Mouse (Mus musculus): ENCODE data around the gene Ccdc183. TPM values are rescaled to one million over a fixed set of nuclear protein-coding genes. Genes with fewer than 3 reads are reported as not detected.

The Ccdc183 gene
- polyA plus RNA-seq, 1 experiment, result not detected

DNA sequence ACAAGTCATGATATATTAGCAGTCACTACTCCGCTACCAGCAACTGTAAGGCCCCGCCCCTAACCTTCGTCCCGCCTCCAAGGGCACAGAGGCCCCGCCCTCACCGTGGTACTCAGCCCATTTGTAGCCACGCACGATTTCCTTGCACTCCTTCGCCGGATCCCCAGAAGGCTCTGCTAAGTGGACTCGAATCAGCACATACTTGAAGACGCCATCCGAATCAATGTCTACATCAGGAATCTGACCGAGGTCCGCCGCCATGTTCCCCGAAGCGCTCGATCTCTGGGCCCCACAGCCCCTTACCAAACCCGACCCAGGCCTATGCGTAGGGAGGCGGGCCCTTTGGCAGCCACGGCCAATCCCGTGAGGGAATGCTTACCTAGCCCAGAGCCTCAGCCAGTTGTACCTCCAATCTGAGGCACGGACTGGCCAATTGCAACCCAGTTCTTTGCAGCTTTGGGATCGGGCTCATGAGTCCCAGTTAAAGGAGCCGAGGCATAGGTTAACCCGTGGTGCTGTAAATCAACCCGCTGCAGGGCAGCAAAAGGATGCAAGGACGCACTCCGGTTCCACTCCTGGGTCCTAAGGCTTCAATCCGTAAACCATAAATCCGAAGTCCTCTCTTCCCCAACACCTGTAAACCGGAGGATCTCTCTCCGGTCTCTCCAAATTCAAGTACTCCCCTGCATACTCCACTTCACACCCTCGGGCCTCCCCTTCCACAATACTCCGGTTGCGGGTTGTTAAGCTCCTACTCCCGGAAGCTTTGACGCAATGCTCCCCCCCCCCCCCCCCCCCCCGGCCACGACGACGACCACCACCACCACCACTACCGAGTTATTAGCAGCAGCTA is 42.7 kb downstream of the Ccdc183 start, which contains the start of the genes Mamdc4 and Phpt1:
Gene Mamdc4, minus strand, starts transcription at position 267 of the 853 bp plus-strand sequence.
Gene Phpt1, minus strand, starts transcription at position 646 of the 853 bp plus-strand sequence.
- no peaks in the 10 kb centered on the region for H3K36me3 ChIP-seq (ENCODE audit: control insufficient read depth, insufficient read depth, low read length, poor library complexity, severe bottlenecking)
- H3K9me3 ChIP-seq (replicated peaks; ENCODE audit: control insufficient read depth, insufficient read depth, low read length, poor library complexity, severe bottlenecking), result no peaks in the 10 kb centered on the region
- peak within 1 kb of the TSS; percentile 64 for H3K9ac ChIP-seq (ENCODE audit: low read depth, poor library complexity, severe bottlenecking)
- TF ChIP-seq POLR2A (IDR thresholded peaks at IDR 0.05; ENCODE audit: insufficient read depth, low read length) (peak; percentile 16), CTCF (IDR thresholded peaks at IDR 0.05; ENCODE audit: low read depth, low read length) (no peak)
- peak within 1 kb of the TSS; percentile 45 for H3K27ac ChIP-seq (ENCODE audit: insufficient read depth, low read length)
- peaks cover 5% of the 10 kb centered on the region; the same call in 1 of the 2 replicates for H3K27me3 ChIP-seq (ENCODE audit: control insufficient read depth, insufficient read depth, low read length, poor library complexity, severe bottlenecking)
- peaks cover 2% of the 10 kb centered on the region for H3K4me1 ChIP-seq (ENCODE audit: control insufficient read depth, insufficient read depth, low read length)
- H3K4me3 ChIP-seq (ENCODE audit: low read depth, low read length), result peak within 1 kb of the TSS; percentile 85

DNA sequence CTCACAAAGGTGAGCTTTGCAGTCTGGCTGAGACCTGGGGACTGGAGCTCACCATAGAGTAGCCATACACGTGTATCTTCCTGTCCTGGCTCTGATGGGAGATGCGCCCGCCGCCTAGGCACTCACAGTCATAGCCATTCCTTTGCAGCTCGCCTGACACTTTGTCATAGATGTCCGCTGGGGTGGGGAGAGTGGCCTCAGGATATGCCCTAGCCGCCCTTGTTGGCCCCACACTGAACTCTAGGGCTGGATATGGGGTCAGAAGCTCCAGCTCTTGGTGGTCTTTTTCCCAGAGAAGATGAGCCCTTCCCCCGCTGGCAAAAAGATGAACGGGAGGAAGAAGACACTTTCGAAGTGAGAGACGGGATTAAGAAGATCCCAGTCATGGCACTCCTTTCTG is 43.3 kb downstream of the Ccdc183 start:
- Histone ChIP-seq H3K4me3 (ENCODE audit: low read depth, low read length) (peak overlapping the region; percentile 85), H3K9me3 (replicated peaks; ENCODE audit: control insufficient read depth, insufficient read depth, low read length, poor library complexity, severe bottlenecking) (no peaks in the 10 kb centered on the region), H3K27me3 (ENCODE audit: control insufficient read depth, insufficient read depth, low read length, poor library complexity, severe bottlenecking) (peaks cover 5% of the 10 kb centered on the region; the same call in 1 of the 2 replicates), H3K4me1 (ENCODE audit: control insufficient read depth, insufficient read depth, low read length) (peaks cover 2% of the 10 kb centered on the region), H3K27ac (ENCODE audit: insufficient read depth, low read length) (no peak overlapping the region), H3K9ac (ENCODE audit: low read depth, poor library complexity, severe bottlenecking) (peak overlapping the region; percentile 64), H3K36me3 (ENCODE audit: control insufficient read depth, insufficient read depth, low read length, poor library complexity, severe bottlenecking) (no peaks in the 10 kb centered on the region)
- TF ChIP-seq POLR2A (IDR thresholded peaks at IDR 0.05; ENCODE audit: insufficient read depth, low read length) (no peak), EP300 (IDR thresholded peaks at IDR 0.05; ENCODE audit: insufficient read depth, low read depth, low read length) (no peak), CTCF (IDR thresholded peaks at IDR 0.05; ENCODE audit: low read depth, low read length) (no peak)

- H3K4me3 ChIP-seq (ENCODE audit: low read depth, low read length), result no peak overlapping the region
- H3K9me3 ChIP-seq (replicated peaks; ENCODE audit: control insufficient read depth, insufficient read depth, low read length, poor library complexity, severe bottlenecking), result no peaks in the 10 kb centered on the region
- peaks cover 4% of the 10 kb centered on the region for H3K4me1 ChIP-seq (ENCODE audit: control insufficient read depth, insufficient read depth, low read length)
- TF ChIP-seq EP300 (IDR thresholded peaks at IDR 0.05; ENCODE audit: insufficient read depth, low read depth, low read length) (no peak), POLR2A (IDR thresholded peaks at IDR 0.05; ENCODE audit: insufficient read depth, low read length) (no peak), CTCF (IDR thresholded peaks at IDR 0.05; ENCODE audit: low read depth, low read length) (no peak)
- H3K27me3 ChIP-seq (ENCODE audit: control insufficient read depth, insufficient read depth, low read length, poor library complexity, severe bottlenecking), result no peaks in the 10 kb centered on the region
- no peak overlapping the region for H3K27ac ChIP-seq (ENCODE audit: insufficient read depth, low read length)
- H3K36me3 ChIP-seq (ENCODE audit: control insufficient read depth, insufficient read depth, low read length, poor library complexity, severe bottlenecking), result no peaks in the 10 kb centered on the region
- H3K9ac ChIP-seq (ENCODE audit: low read depth, poor library complexity, severe bottlenecking), result no peak overlapping the region
These were observed 44.4 kb downstream of the Ccdc183 start for GRCm38 (mm10) chr2:25573068-25573467.

- no peak overlapping the region for H3K27ac ChIP-seq (ENCODE audit: insufficient read depth, low read length)
- H3K27me3 ChIP-seq (ENCODE audit: control insufficient read depth, insufficient read depth, low read length, poor library complexity, severe bottlenecking), result no peaks in the 10 kb centered on the region
- H3K4me1 ChIP-seq (ENCODE audit: control insufficient read depth, insufficient read depth, low read length), result peaks cover 4% of the 10 kb centered on the region
- H3K36me3 ChIP-seq (ENCODE audit: control insufficient read depth, insufficient read depth, low read length, poor library complexity, severe bottlenecking), result no peaks in the 10 kb centered on the region
- no peaks in the 10 kb centered on the region for H3K9me3 ChIP-seq (replicated peaks; ENCODE audit: control insufficient read depth, insufficient read depth, low read length, poor library complexity, severe bottlenecking)
- TF ChIP-seq POLR2A (IDR thresholded peaks at IDR 0.05; ENCODE audit: insufficient read depth, low read length) (no peak), EP300 (IDR thresholded peaks at IDR 0.05; ENCODE audit: insufficient read depth, low read depth, low read length) (no peak), CTCF (IDR thresholded peaks at IDR 0.05; ENCODE audit: low read depth, low read length) (no peak)
- H3K4me3 ChIP-seq (ENCODE audit: low read depth, low read length), result no peak overlapping the region
- H3K9ac ChIP-seq (ENCODE audit: low read depth, poor library complexity, severe bottlenecking), result no peak overlapping the region
These were observed 46.3 kb downstream of the Ccdc183 start for GRCm38 (mm10) chr2:25571221-25571620.

- TF ChIP-seq EP300 (IDR thresholded peaks at IDR 0.05; ENCODE audit: insufficient read depth, low read depth, low read length), result no peak
- no peak for TF ChIP-seq CTCF (IDR thresholded peaks at IDR 0.05; ENCODE audit: low read depth, low read length)
- TF ChIP-seq POLR2A (IDR thresholded peaks at IDR 0.05; ENCODE audit: insufficient read depth, low read length), result no peak
- no peaks in the 10 kb centered on the region for H3K36me3 ChIP-seq (ENCODE audit: control insufficient read depth, insufficient read depth, low read length, poor library complexity, severe bottlenecking)
These were observed 48.2 kb downstream of the Ccdc183 start for GRCm38 (mm10) chr2:25569323-25569722.

DNA sequence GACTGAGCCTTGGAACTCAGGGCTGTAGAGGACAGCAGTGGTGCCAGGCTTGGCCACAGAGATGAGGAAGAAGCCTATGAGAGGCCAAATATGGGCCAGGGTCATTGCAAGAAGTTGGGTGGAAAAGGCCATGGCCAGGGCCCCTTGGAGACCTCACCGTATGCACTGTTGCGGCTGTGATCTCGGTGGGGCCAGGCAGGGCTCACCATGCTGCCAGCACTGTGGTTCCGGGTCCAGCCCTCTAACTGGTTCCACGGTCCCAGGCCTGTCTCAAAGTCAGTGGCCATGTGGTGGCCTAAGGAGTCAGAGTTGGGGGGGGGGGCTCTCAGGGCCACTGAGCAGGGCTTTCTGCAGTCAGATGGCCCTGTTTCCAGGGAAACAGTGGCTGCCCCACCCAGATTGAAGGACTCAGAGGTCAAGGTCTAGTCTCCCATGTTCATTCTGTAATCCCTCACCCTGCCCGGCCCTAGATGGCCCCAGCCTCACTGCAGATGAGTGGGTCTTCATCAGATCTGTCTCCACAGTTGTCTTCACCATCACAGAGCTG is 48.9 kb downstream of the Ccdc183 start:
- Histone ChIP-seq H3K27me3 (ENCODE audit: control insufficient read depth, insufficient read depth, low read length, poor library complexity, severe bottlenecking) (no peaks in the 10 kb centered on the region), H3K36me3 (ENCODE audit: control insufficient read depth, insufficient read depth, low read length, poor library complexity, severe bottlenecking) (0 out of 2 replicates have a peak, but pooled peaks cover 2% of the 10 kb centered on the region), H3K9ac (ENCODE audit: low read depth, poor library complexity, severe bottlenecking) (no peak overlapping the region), H3K27ac (ENCODE audit: insufficient read depth, low read length) (no peak overlapping the region), H3K4me1 (ENCODE audit: control insufficient read depth, insufficient read depth, low read length) (peaks cover 3% of the 10 kb centered on the region), H3K9me3 (replicated peaks; ENCODE audit: control insufficient read depth, insufficient read depth, low read length, poor library complexity, severe bottlenecking) (no peaks in the 10 kb centered on the region), H3K4me3 (ENCODE audit: low read depth, low read length) (no peak overlapping the region)
- TF ChIP-seq CTCF (IDR thresholded peaks at IDR 0.05; ENCODE audit: low read depth, low read length) (no peak), EP300 (IDR thresholded peaks at IDR 0.05; ENCODE audit: insufficient read depth, low read depth, low read length) (no peak), POLR2A (IDR thresholded peaks at IDR 0.05; ENCODE audit: insufficient read depth, low read length) (no peak)

More at GRCm38 (mm10) chr2:25569323-25569722, 48.2 kb downstream of the Ccdc183 start:
- H3K4me3 ChIP-seq (ENCODE audit: low read depth, low read length), result no peak overlapping the region
- no peaks in the 10 kb centered on the region for H3K27me3 ChIP-seq (ENCODE audit: control insufficient read depth, insufficient read depth, low read length, poor library complexity, severe bottlenecking)
- H3K27ac ChIP-seq (ENCODE audit: insufficient read depth, low read length), result no peak overlapping the region
- no peak overlapping the region for H3K9ac ChIP-seq (ENCODE audit: low read depth, poor library complexity, severe bottlenecking)
- H3K9me3 ChIP-seq (replicated peaks; ENCODE audit: control insufficient read depth, insufficient read depth, low read length, poor library complexity, severe bottlenecking), result no peaks in the 10 kb centered on the region
- H3K4me1 ChIP-seq (ENCODE audit: control insufficient read depth, insufficient read depth, low read length), result peaks cover 3% of the 10 kb centered on the region
